Mouse (Mus musculus) C2C12 (cell line): ENCODE measurements around the gene Apoc4.

Experiments
- CEBPB ChIP-seq: IDR thresholded peaks from one replicate; pipeline ENCODE4 v1.6.1; 2011; ENCODE audit warnings: low read depth, mild to moderate bottlenecking, control low read depth, moderate library complexity
- CTCF ChIP-seq: IDR thresholded peaks from one replicate; pipeline ENCODE4 v1.5.1; 2011; ENCODE audit not compliant: control insufficient read depth, insufficient read depth, insufficient read length
- FOSL1 ChIP-seq: IDR thresholded peaks from one replicate; pipeline ENCODE4 v1.8.0; 2011; ENCODE audit warnings: mild to moderate bottlenecking, low read length; ENCODE audit not compliant: poor library complexity, insufficient read depth, severe bottlenecking
- MAX ChIP-seq: IDR thresholded peaks from one replicate; pipeline ENCODE4 v1.6.1; 2011; ENCODE audit warnings: mild to moderate bottlenecking, control low read depth
- MYOG ChIP-seq: IDR thresholded peaks from one replicate; pipeline ENCODE4 v1.6.1; 2011; ENCODE audit not compliant: control insufficient read depth, insufficient read length; ENCODE audit errors: extremely low read depth
- USF1 ChIP-seq: IDR thresholded peaks from one replicate; pipeline ENCODE4 v1.6.1; 2011; ENCODE audit warnings: low read depth, mild to moderate bottlenecking, control low read depth, moderate library complexity

- TF ChIP-seq USF1 (no peak), CTCF (no peak), CEBPB (no peak), MAX (no peak), FOSL1 (no peak), MYOG (no peak)
Observed at GRCm38 (mm10) chr7:19633197-19633596, 48.1 kb downstream of the Apoc4 start.
